Mouse (Mus musculus) gastrocnemius, adult 18-20 months (tissue): ENCODE measurements around the gene Wapl. TPM values are rescaled to one million over a fixed set of nuclear protein-coding genes. Genes with fewer than 3 reads are reported as not detected.
A peak's percentile ranks its signal among the peaks of the same experiment; 100 is the strongest.

Experiments used
- DNase-seq: peaks from one replicate; pipeline ENCODE4 v3.0.0; 2021; ENCODE audit warnings: low spot score
- total RNA-seq, 2 experiments: library from RNA; stranded (reverse); gene quantifications; 2 replicates each; pipeline ENCODE4 v1.2.3; 2021

Wapl gene
- total RNA-seq, 2 experiments from 2014 or later: 34.4 to 40.5 TPM

DNA sequence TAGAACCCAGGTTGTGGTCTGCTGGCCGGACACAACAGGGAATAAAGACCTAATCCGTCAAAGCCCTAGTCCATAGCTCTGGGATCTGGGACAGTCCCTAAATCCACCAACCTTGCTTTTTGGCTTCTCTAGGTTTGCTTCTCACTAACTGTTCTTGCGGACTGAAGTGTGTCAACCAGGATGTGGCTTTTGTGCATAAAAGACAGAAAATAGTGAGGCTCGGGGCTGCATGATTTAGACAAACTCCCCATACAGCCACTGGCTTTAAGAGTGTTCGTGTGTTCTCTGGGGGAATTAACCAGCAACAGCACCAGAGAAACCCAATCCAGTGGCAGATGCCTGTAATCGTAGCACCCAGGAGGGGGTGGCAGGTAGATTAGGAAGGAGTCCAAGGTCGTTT is 98.4 kb downstream of the Wapl start:
- DNase-seq: no peak

DNA sequence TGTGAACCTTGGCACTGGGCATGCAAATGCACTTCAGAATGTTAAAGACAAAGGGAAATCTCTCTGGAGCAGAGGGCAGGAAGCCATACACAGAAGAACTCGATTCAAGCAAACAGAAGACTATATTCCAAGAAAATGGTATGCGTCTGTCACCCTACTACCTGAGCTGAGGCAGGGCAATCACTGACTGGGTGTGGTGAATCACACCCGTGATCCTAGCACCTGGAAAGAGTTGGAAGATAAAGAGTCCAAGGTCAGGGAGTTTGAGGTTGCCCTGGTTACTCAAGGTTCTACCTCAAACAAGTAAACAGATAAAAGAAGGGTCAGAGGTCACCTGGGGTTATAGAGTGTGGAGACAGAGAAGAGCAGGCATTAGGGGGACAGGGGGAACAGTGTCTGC is 100.0 kb downstream of the Wapl start:
- DNase-seq: no peak

DNA sequence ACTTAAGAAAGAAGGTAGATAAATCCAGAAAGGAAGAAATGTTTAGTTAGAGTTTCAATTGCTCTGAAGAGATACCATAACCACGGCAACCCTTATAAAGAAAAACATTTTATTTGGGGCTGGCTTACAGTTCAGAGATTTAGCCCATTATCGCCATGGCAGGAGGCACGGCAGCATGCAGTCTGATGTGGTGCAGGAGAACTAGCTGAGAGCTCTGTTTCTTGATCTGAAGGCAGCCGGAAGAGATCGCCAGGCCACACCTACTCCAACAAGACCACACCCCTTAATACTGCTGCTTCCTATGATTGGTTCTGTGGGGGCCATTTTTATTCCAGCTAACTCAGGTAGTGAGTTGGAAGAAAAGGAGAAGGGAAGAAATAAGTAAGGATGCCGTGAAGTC is 100.5 kb downstream of the Wapl start:
- no peak for DNase-seq

DNA sequence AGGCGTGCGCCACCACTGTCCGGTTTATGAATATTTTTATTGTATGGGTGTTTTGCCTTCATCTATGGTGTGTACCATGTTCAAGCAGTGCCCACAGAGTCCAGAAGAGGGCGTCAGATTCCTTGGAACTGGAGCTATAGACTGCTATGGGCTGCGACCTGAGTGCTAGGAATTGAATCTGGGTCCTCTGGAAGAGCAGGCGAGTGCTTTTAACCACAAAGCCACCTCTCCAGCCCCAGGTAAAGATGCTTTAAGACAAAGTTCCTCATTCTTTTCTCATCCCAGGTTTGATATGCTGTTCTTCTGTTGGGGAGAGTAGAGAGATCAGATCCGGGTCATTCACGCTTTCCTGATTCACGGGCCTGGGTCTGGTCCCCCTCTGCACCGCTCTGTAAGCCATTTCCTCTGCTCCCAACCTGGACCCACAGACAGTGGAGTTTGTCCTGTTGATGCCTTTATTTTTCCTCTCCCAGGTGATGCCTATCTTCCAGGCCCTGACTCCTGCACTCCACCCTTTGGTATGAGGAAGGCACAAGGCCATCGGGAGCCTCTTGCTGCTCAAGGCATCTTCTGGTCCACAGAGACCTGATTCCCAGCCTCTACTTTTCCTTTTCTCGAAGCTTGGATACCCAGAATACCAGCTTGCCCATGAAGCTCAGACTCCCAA is 103.1 kb downstream of the Wapl start:
- DNase-seq: no peak

DNA sequence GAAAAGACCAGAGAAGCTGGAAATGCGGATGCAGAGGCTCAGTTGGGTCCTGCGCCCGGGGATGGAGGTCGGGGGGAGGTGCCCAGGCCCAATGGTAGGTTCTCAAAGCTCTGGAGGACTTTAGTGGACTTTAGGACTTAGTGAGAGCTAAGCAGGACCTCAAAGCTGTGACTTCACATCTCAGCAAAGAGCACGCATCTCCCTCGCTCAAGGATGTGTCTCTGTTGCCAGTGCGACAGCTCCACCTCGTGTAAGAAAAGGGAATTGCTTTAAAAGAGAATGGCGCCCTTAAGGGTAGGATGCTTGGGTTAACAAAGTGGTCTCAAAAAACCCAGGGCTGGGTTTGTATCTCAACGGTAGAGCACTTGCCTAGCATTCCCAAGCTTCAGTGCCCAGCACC is 104.1 kb downstream of the Wapl start:
- DNase-seq: peak; percentile 51

DNA sequence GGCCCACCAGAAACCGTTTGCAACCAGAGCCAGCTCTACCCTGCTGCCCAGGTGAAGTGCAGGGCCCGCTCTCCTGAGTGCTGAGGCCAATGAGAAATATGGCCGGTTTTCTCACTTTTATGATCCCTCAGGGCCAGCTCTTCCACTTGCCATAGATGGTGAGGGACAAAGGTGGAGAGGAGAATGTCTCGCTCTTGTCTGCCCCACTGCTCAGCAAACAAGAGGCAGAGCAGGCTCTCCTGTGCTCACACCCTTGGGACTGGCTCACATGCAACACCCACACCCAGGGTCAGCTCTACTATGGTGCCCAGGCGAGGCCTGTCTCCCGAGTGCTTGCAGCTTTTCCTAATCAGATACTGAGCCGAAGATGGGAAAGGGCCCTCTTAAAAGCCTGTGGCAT is 105.0 kb downstream of the Wapl start:
- DNase-seq: no peak

DNA sequence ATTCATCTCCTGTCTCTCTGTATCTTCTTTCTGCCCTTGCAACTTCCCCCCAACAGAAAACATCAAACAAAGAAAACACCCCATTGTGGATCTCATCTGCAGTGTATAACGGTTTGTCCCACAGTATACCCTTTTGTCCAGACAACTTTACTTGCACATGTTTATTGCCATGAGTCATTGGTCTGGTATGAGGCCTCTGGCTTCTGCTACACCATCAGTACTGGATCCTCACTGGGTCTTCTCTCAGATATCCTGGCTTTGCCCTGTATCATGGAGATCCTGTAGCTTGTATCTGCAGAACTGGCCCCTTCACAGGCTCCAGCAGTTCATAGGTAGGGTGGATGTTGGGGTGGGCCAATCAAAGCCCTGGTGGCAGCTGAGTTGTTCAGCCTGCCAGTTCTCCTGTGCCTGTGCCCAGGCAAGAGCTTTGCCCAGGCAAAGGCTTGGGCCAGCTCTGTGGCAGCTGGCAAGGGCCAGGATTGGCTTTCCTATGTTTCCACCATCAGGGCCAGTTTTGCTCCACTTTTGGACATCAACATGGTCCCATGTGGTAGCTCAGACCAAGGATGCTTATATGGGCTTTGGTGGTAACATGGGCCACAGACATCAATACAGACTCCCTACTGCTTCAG is 119.8 kb downstream of the Wapl start:
- no peak for DNase-seq

Other genes with a start within 250 kb of the Wapl start
- 10 to 100 TPM; 46.3 to 47.4 TPM for gene Bmpr1a, start 170.6 kb upstream of the Wapl start, total RNA-seq
- not detected for gene 9230112D13Rik, start 151.1 kb upstream of the Wapl start, total RNA-seq
- gene Ldb3, start 85.2 kb upstream of the Wapl start, total RNA-seq: 1,000 to 10,000 TPM; 2,008 to 2,153 TPM
- not detected for gene Opn4, start 73.8 kb upstream of the Wapl start, total RNA-seq
- not detected for gene Grid1, start 146.2 kb downstream of the Wapl start, total RNA-seq